Mouse (Mus musculus) heart, embryonic 14.5 days (tissue): ENCODE results near the gene Fhod1. TPM values are rescaled to one million over a fixed set of nuclear protein-coding genes. Genes with fewer than 3 reads are reported as not detected.

Experiments
- ATAC-seq: fragments of 200-750 bp; cut with Nextera tagmentation; 2 replicates; pipeline ENCODE4 v1.8.0; 2017; ENCODE audit warnings: low read depth, moderate TSS enrichment; ENCODE audit not compliant: insufficient number of reproducible peaks, insufficient read depth, low FRiP score
- H3K27ac ChIP-seq, 2 experiments: fragments of 200-500 bp in 1 of 2; fragments of 300-500 bp in 1 of 2; sonication (generic) in 1 of 2; replicated peaks in 1 of 2; 2 replicates each; pipeline ENCODE4 v1.5.1; 2012 to 2014; ENCODE audit warnings: low read depth in 2 of 2, low read length in 2 of 2, control low read depth in 1 of 2, mild to moderate bottlenecking in 1 of 2, mixed read lengths in 1 of 2; ENCODE audit not compliant: control insufficient read depth in 1 of 2, insufficient read depth in 1 of 2
- H3K27me3 ChIP-seq: fragments of 300-500 bp; sonication (generic); 2 replicates; pipeline ENCODE4 v1.6.1; 2014; ENCODE audit warnings: mild to moderate bottlenecking, low read length, control low read depth; ENCODE audit not compliant: control insufficient read depth, insufficient read depth
- H3K36me3 ChIP-seq: fragments of 300-500 bp; sonication (generic); 2 replicates; pipeline ENCODE4 v1.6.1; 2014; ENCODE audit warnings: mild to moderate bottlenecking, control low read depth, low read length, mixed read lengths; ENCODE audit not compliant: control insufficient read depth, insufficient read depth
- H3K4me1 ChIP-seq, 2 experiments: fragments of 200-500 bp in 1 of 2; fragments of 300-500 bp in 1 of 2; sonication (generic) in 1 of 2; 2 replicates each; pipeline ENCODE4 v1.6.1; 2012 to 2014; ENCODE audit warnings: low read length in 2 of 2, control low read depth in 1 of 2, mixed read lengths in 1 of 2; ENCODE audit not compliant: control insufficient read depth in 2 of 2, insufficient read depth in 2 of 2
- H3K4me2 ChIP-seq: fragments of 300-500 bp; sonication (generic); 2 replicates; pipeline ENCODE4 v1.6.1; 2014; ENCODE audit warnings: mild to moderate bottlenecking, low read length
- H3K4me3 ChIP-seq, 2 experiments: fragments of 200-500 bp in 1 of 2; fragments of 300-500 bp in 1 of 2; sonication (generic) in 1 of 2; 2 replicates each; pipeline ENCODE4 v1.5.1; 2012 to 2014; ENCODE audit warnings: low read length in 2 of 2, mild to moderate bottlenecking in 2 of 2, control low read depth in 1 of 2, low read depth in 1 of 2, moderate library complexity in 1 of 2; ENCODE audit not compliant: control insufficient read depth in 1 of 2, insufficient read depth in 1 of 2
- H3K9ac ChIP-seq: fragments of 300-500 bp; sonication (generic); 2 replicates; pipeline ENCODE4 v1.6.1; 2014; ENCODE audit warnings: mild to moderate bottlenecking, low read length
- H3K9me3 ChIP-seq: fragments of 300-500 bp; sonication (generic); 2 replicates; pipeline ENCODE4 v1.6.1; 2016; ENCODE audit warnings: low read length, control low read depth; ENCODE audit not compliant: control insufficient read depth
- WGBS: fragments of 180-500 bp; shearing (Covaris S2); extraction: QIAGEN DNeasy Blood & Tissue Kit; methylation state at CpG from one replicate; pipeline ENCODE4 v1.1.7; 2014; 5-methylcytosine and 5-hydroxymethylcytosine counted together
- polyA plus RNA-seq: library from polyadenylated mRNA; unstranded; fragments of >200 nt; fragmentation: Nextera tagmentation; extraction: Ambion mirVana; gene quantifications from 2 replicates; pipeline ENCODE4 v1.2.1, GENCODE M21; 2014

Fhod1 gene
- polyA plus RNA-seq, 1 experiment from 2014 or later = 2.2 TPM

DNA sequence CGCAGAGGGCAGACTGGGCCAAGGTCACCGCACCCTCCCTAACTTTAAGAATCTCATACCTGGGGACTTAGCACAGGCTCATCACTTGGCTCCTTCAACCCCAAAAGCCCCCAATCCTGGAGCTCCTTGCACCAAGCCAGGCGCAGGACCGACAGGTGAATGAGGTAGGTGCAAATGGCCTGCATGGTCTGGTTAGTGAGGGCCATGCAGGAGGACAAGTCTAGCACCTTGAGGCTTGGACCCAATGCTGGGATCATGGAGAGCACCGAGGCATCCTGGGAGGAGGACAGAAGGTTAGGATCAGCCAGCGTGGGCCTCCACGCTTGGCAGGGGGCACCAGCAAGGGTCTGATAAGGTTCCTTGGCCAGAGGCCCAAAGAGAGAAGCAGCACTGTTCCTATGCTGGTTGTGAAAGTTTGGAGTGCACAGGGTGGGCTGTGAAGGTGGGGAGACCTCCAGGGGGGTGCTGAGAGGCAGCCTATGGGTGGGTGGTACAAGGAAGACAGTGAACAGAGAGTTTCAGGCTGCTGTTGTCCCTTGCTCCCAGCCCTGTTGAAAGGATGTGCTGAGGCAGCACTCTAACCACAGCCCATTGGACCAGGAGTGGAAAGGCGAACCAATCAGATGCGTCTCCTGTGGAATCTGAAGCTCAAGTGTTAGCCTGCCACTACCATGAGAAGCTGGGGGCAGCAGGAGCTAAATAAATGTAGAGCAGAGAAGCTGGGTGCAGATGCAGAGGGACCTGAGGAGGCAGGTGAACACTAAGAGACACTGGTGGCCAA lies 33.9 kb downstream of the Fhod1 start:
- ATAC-seq = 0 out of 2 replicates have a peak, but pooled peaks have one; percentile 23
- no peaks in the 10 kb centered on the region for H3K27me3 ChIP-seq
- H3K4me3 ChIP-seq = no peak overlapping the region
- peaks cover 87% of the 10 kb centered on the region for H3K36me3 ChIP-seq
- no peaks in the 10 kb centered on the region for H3K9me3 ChIP-seq
- 57% methylated on average over 9 of the region's 9 CpGs for WGBS
- H3K27ac ChIP-seq = peak overlapping the region; percentile 28 to 47; a peak in 3 of 4 replicates
- no peak overlapping the region for H3K9ac ChIP-seq
- H3K4me2 ChIP-seq = no peak overlapping the region
- peaks cover 18 to 32% of the 10 kb centered on the region in 2 experiments for H3K4me1 ChIP-seq

DNA sequence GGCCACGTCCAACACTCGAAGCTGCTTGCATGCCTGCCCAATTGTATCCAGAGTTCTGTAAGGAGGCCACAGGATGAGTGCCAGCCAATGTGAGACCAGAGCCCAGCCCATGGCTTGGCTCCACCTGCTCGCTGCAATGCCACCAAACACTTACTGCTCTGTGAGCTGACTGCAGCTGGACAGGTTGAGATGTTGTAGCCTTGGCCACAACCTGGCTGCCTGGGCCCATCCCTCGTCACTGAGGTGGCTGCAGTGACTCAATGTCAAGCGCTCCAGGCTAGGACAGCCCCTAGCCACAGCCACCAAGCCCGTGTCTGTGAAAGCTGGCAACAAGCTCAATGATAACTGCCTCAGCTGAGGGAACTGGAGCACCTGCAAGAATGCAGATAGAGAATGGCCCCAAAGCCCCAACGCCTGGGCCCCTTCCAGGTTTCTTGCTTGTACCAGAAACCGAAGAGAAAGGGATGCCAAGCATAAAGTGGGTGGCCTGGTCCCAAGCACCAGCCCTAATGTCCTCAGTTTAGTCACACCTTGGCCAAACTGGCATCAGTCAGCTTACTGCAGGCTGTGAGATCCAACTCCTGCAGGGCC lies 34.8 kb downstream of the Fhod1 start:
- no peak overlapping the region for H3K4me3 ChIP-seq
- no peak overlapping the region for H3K9ac ChIP-seq
- H3K27me3 ChIP-seq = no peaks in the 10 kb centered on the region
- H3K27ac ChIP-seq = peak overlapping the region in 1 of 2 experiments; percentile 47; a peak in 1 of 4 replicates
- H3K9me3 ChIP-seq = no peaks in the 10 kb centered on the region
- peaks cover 87% of the 10 kb centered on the region for H3K36me3 ChIP-seq
- H3K4me2 ChIP-seq = no peak overlapping the region
- ATAC-seq = no peak
- 78% methylated on average over 8 of the region's 8 CpGs for WGBS
- peaks cover 18 to 26% of the 10 kb centered on the region in 2 experiments; a peak in 3 of 4 replicates for H3K4me1 ChIP-seq

DNA sequence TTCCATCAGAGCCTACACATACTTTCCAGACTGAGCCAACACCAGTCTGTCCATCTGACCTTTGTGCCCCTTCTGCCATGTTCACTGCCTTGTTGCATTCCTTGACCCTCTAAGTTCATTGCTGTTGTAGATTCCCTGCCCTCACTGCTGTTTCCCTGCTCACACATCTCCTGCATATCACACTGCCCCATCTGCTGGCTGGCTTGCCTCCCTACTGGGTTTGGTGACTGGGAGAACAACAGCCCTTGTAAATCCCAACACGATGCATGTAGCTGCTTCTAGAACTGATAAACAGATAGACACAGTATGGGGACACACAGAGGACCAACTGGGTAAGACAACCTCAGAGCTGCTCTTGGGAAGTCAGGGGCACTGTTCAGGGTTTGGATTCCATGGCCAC lies 36.0 kb downstream of the Fhod1 start:
- no peaks in the 10 kb centered on the region for H3K27me3 ChIP-seq
- no peak overlapping the region for H3K27ac ChIP-seq
- no peaks in the 10 kb centered on the region for H3K9me3 ChIP-seq
- H3K4me2 ChIP-seq = no peak overlapping the region
- H3K9ac ChIP-seq = no peak overlapping the region
- H3K4me1 ChIP-seq = peaks cover 18 to 26% of the 10 kb centered on the region in 2 experiments; a peak in 3 of 4 replicates
- H3K36me3 ChIP-seq = peaks cover 89% of the 10 kb centered on the region
- no peak overlapping the region for H3K4me3 ChIP-seq
- 71% methylated on average over 1 of the region's 1 CpGs for WGBS
- ATAC-seq = no peak

DNA sequence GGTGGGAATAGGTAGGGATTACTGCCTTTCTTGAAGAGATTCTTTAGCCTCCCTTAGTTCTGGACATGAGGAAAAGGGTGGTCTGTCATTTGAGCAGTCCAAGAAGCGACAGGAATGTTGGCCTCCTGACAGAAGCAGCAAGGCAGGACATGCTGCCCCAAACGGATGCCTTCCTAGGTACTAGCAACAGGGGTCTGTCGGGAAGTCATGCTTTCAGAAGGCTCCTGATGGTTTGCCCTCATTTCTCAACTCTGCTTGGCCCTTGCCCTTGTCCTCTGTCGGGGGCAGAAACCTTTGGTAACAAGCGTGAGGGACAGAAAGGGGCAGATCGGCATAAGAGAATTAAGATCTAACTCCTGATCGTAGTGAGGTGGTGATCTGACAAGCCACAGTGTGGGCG lies 37.6 kb downstream of the Fhod1 start:
- ATAC-seq = no peak

DNA sequence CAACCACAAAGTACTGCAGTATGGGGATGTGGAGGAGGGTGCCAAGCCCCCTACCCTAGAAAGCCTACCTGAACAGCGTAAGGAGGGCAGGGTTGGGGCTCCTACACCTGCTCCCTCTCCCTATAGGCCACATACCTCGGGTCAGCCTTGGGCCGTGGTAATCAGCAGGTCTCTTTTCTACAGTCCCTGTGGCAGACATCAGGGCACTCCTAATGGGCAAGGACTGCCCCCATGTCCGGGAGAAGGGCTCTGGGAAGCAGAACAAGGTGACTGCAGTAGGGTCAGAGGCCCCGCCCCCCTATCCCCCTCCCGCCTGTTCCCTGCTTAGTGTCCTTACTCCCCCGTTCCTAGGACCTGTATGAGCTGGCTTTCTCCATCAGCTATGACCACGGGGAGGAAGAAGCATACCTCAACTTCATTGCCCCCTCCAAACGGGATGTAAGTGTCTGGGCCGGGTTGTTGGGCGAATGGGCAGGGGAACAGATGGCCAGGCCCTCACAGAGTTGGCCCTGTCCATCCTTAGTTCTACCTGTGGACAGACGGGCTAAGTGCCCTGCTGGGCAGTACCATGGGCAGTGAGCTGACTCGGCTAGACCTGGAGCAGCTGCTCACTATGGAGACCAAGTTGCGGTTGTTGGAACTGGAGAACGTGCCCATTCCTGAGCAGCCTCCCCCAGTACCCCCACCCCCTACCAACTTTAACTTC lies 38.5 kb downstream of the Fhod1 start:
- Histone ChIP-seq H3K36me3 (peaks cover 74% of the 10 kb centered on the region), H3K9me3 (no peaks in the 10 kb centered on the region), H3K4me3 (no peak overlapping the region), H3K9ac (no peak overlapping the region), H3K4me1 (peaks cover 26 to 34% of the 10 kb centered on the region in 2 experiments), H3K27ac (no peak overlapping the region), H3K27me3 (no peaks in the 10 kb centered on the region), H3K4me2 (no peak overlapping the region)
- no peak for ATAC-seq
- WGBS = 80% methylated on average over 15 of the region's 15 CpGs

More for the DNA sequence above, 37.6 kb downstream of the Fhod1 start:
- no peak overlapping the region for H3K4me3 ChIP-seq
- H3K9me3 ChIP-seq = no peaks in the 10 kb centered on the region
- WGBS = 82% methylated on average over 8 of the region's 8 CpGs
- H3K36me3 ChIP-seq = peaks cover 75% of the 10 kb centered on the region
- H3K4me1 ChIP-seq = peaks cover 22 to 33% of the 10 kb centered on the region in 2 experiments
- H3K9ac ChIP-seq = no peak overlapping the region
- no peaks in the 10 kb centered on the region for H3K27me3 ChIP-seq
- H3K27ac ChIP-seq = no peak overlapping the region
- H3K4me2 ChIP-seq = no peak overlapping the region

DNA sequence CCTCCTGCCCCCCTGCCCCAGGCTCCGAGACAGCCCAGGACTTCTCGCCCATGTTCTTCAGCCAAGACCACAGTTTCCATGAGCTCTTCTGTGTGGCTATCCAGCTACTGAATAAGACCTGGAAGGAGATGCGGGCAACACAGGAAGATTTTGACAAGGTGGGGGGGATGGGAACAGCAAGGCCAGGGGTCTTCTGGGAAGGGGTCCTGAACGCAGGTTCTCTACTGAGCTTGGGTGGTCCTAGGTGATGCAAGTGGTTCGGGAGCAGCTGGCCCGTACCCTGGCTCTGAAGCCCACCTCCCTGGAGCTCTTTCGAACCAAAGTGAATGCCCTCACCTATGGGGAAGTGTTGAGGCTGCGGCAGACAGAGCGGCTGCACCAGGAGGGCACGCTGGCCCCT lies 39.3 kb downstream of the Fhod1 start:
- H3K27me3 ChIP-seq = no peaks in the 10 kb centered on the region
- 93% methylated on average over 10 of the region's 10 CpGs for WGBS
- H3K4me2 ChIP-seq = no peak overlapping the region
- H3K4me3 ChIP-seq = no peak overlapping the region
- H3K9me3 ChIP-seq = no peaks in the 10 kb centered on the region
- no peak for ATAC-seq
- H3K4me1 ChIP-seq = peaks cover 26 to 34% of the 10 kb centered on the region in 2 experiments
- no peak overlapping the region for H3K27ac ChIP-seq
- peaks cover 69% of the 10 kb centered on the region for H3K36me3 ChIP-seq
- no peak overlapping the region for H3K9ac ChIP-seq

DNA sequence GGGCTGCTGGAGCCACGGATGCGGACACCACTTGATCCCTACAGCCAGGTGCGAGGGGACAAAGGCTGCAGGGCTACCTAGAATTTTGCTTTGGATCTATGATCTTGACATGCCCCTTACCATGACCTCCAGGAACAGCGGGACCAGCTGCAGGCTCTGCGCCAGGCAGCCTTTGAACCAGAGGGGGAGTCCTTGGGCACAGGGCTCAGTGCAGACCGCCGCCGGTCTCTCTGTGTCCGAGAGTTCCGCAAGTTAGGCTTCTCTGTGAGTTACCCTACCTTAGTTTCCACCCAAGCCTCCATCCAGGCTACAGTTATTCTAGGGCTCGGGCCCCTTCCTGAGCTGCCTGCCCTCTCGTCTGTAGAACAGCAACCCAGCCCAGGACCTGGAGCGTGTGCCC lies 40.1 kb downstream of the Fhod1 start:
- Histone ChIP-seq H3K4me3 (no peak overlapping the region), H3K27ac (no peak overlapping the region), H3K9ac (no peak overlapping the region), H3K9me3 (no peaks in the 10 kb centered on the region), H3K4me1 (peaks cover 23 to 31% of the 10 kb centered on the region in 2 experiments), H3K27me3 (no peaks in the 10 kb centered on the region), H3K4me2 (no peak overlapping the region), H3K36me3 (peaks cover 69% of the 10 kb centered on the region)
- WGBS = 89% methylated on average over 13 of the region's 13 CpGs
- no peak for ATAC-seq
